Mouse (Mus musculus) hindbrain, embryonic 14.5 days (tissue): ENCODE measurements at regions not wholly inside any gene's neighbourhood (a gene's known extent, or its start where the extent isn't known, plus 50 kb on each side); places are given as distances from the start of the nearest gene placed in this dataset.

Experiments
- ATAC-seq: fragments of 200-750 bp; cut with Nextera tagmentation; 2 replicates; pipeline ENCODE4 v1.8.0; 2017; ENCODE audit warnings: moderate number of reproducible peaks, mild to moderate bottlenecking, moderate TSS enrichment, moderate library complexity; ENCODE audit not compliant: low FRiP score
- DNase-seq: peaks from one replicate; pipeline ENCODE4 v3.0.0-alpha.2; 2015; ENCODE audit warnings: low spot score
- H3K27ac ChIP-seq: fragments of 300-500 bp; sonication (generic); 2 replicates; pipeline ENCODE4 v1.5.1; 2014; ENCODE audit warnings: mild to moderate bottlenecking, moderate library complexity
- H3K27me3 ChIP-seq: fragments of 300-500 bp; sonication (generic); 2 replicates; pipeline ENCODE4 v1.6.1; 2014; ENCODE audit warnings: mild to moderate bottlenecking, low read length, mixed read lengths; ENCODE audit not compliant: control insufficient read depth, insufficient read depth
- H3K36me3 ChIP-seq: fragments of 300-500 bp; sonication (generic); replicated peaks from 2 replicates; pipeline ENCODE4 v1.6.1; 2014; ENCODE audit not compliant: control insufficient read depth, insufficient read depth
- H3K4me1 ChIP-seq: fragments of 300-500 bp; sonication (generic); replicated peaks from 2 replicates; pipeline ENCODE4 v1.6.1; 2014; ENCODE audit warnings: antibody characterized with exemption, low read length, mixed read lengths; ENCODE audit not compliant: control insufficient read depth, insufficient read depth
- H3K4me2 ChIP-seq: fragments of 300-500 bp; sonication (generic); replicated peaks from 2 replicates; pipeline ENCODE4 v1.6.1; 2014; ENCODE audit warnings: mild to moderate bottlenecking, moderate library complexity
- H3K4me3 ChIP-seq: fragments of 300-500 bp; sonication (generic); replicated peaks from 2 replicates; pipeline ENCODE4 v1.5.1; 2014; ENCODE audit warnings: mild to moderate bottlenecking, low read length
- H3K9ac ChIP-seq: fragments of 300-500 bp; sonication (generic); 2 replicates; pipeline ENCODE4 v1.6.1; 2014
- H3K9me3 ChIP-seq: fragments of 300-500 bp; sonication (generic); 2 replicates; pipeline ENCODE4 v1.6.1; 2016; ENCODE audit warnings: low read length; ENCODE audit not compliant: control insufficient read depth
- WGBS: fragments of 180-500 bp; shearing (Covaris S2); extraction: QIAGEN DNeasy Blood & Tissue Kit; methylation state at CpG from one replicate; pipeline ENCODE4 v1.1.7; 2014; 5-methylcytosine and 5-hydroxymethylcytosine counted together

GRCm38 (mm10) chr12:63598905-63599304 lies 875.6 kb downstream of the Fscb start:
- H3K9me3 ChIP-seq: no peaks in the 10 kb centered on the region
- no peak overlapping the region for H3K4me3 ChIP-seq
- no peak overlapping the region for H3K27ac ChIP-seq
- H3K4me2 ChIP-seq: no peak overlapping the region
- 86% methylated on average over 6 of the region's 6 CpGs for whole genome bisulfite sequencing
- no peaks in the 10 kb centered on the region for H3K36me3 ChIP-seq
- no peaks in the 10 kb centered on the region for H3K4me1 ChIP-seq
- no peak overlapping the region for H3K9ac ChIP-seq
- no peak for ATAC-seq
- no peak for DNase-seq
- no peaks in the 10 kb centered on the region for H3K27me3 ChIP-seq

GRCm38 (mm10) chr12:63554672-63555071 lies 919.8 kb downstream of the Fscb start:
- Histone ChIP-seq H3K4me2 (no peak overlapping the region), H3K4me1 (no peaks in the 10 kb centered on the region), H3K9me3 (no peaks in the 10 kb centered on the region), H3K27ac (no peak overlapping the region), H3K27me3 (no peaks in the 10 kb centered on the region), H3K4me3 (no peak overlapping the region), H3K36me3 (no peaks in the 10 kb centered on the region), H3K9ac (no peak overlapping the region)
- ATAC-seq (no peak), DNase-seq (no peak)
- WGBS: 91% methylated on average over 1 of the region's 1 CpGs

GRCm38 (mm10) chr12:63552831-63553230 lies 921.7 kb downstream of the Fscb start:
- Histone ChIP-seq H3K4me3 (no peak overlapping the region), H3K36me3 (no peaks in the 10 kb centered on the region), H3K9me3 (no peaks in the 10 kb centered on the region), H3K4me1 (no peaks in the 10 kb centered on the region), H3K27me3 (no peaks in the 10 kb centered on the region), H3K9ac (no peak overlapping the region), H3K27ac (no peak overlapping the region), H3K4me2 (no peak overlapping the region)
- no peak for DNase-seq
- 66% methylated on average over 4 of the region's 4 CpGs for WGBS
- ATAC-seq: no peak

GRCm38 (mm10) chr12:63534084-63534483 lies 940.4 kb downstream of the Fscb start:
- Histone ChIP-seq H3K27me3 (no peaks in the 10 kb centered on the region), H3K36me3 (no peaks in the 10 kb centered on the region), H3K4me1 (no peaks in the 10 kb centered on the region), H3K4me2 (no peak overlapping the region), H3K9ac (no peak overlapping the region), H3K9me3 (no peaks in the 10 kb centered on the region), H3K27ac (no peak overlapping the region), H3K4me3 (no peak overlapping the region)
- WGBS: 42% methylated on average over 1 of the region's 1 CpGs
- DNase-seq (no peak), ATAC-seq (no peak)

- Histone ChIP-seq H3K9ac (no peak overlapping the region), H3K9me3 (no peaks in the 10 kb centered on the region), H3K4me2 (no peak overlapping the region), H3K4me3 (no peak overlapping the region), H3K27me3 (no peaks in the 10 kb centered on the region), H3K4me1 (no peaks in the 10 kb centered on the region), H3K27ac (no peak overlapping the region), H3K36me3 (no peaks in the 10 kb centered on the region)
- 78% methylated on average over 3 of the region's 3 CpGs for WGBS
- no peak for DNase-seq
- no peak for ATAC-seq
Measured at GRCm38 (mm10) chr12:63503774-63504173, 970.7 kb downstream of the Fscb start.

GRCm38 (mm10) chr12:63490405-63490804 lies 984.1 kb downstream of the Fscb start:
- DNase-seq (no peak), ATAC-seq (peak; percentile 64; the same call in 1 of the 2 replicates)
- H3K9me3 ChIP-seq: no peaks in the 10 kb centered on the region
- H3K27me3 ChIP-seq: no peaks in the 10 kb centered on the region
- H3K4me1 ChIP-seq: no peaks in the 10 kb centered on the region
- H3K4me3 ChIP-seq: no peak overlapping the region
- no peak overlapping the region for H3K9ac ChIP-seq
- H3K4me2 ChIP-seq: no peak overlapping the region
- H3K36me3 ChIP-seq: no peaks in the 10 kb centered on the region
- H3K27ac ChIP-seq: no peak overlapping the region

- DNase-seq: no peak
- no peak for ATAC-seq
- Histone ChIP-seq H3K9ac (no peak overlapping the region), H3K36me3 (no peaks in the 10 kb centered on the region), H3K27ac (no peak overlapping the region), H3K4me2 (no peak overlapping the region), H3K9me3 (no peaks in the 10 kb centered on the region), H3K4me1 (no peaks in the 10 kb centered on the region), H3K4me3 (no peak overlapping the region), H3K27me3 (no peaks in the 10 kb centered on the region)
Measured at GRCm38 (mm10) chr12:63484087-63484486, 990.4 kb downstream of the Fscb start.

GRCm38 (mm10) chr12:63468936-63469335 lies 1005.6 kb downstream of the Fscb start:
- Histone ChIP-seq H3K27ac (no peak overlapping the region), H3K9ac (no peak overlapping the region), H3K4me3 (no peak overlapping the region), H3K9me3 (peaks cover 3% of the 10 kb centered on the region; the same call in 1 of the 2 replicates), H3K4me1 (no peaks in the 10 kb centered on the region), H3K36me3 (no peaks in the 10 kb centered on the region), H3K4me2 (no peak overlapping the region), H3K27me3 (no peaks in the 10 kb centered on the region)
- no peak for ATAC-seq
- DNase-seq: no peak
